Mouse (Mus musculus) embryonic stem cell, embryonic (primary cell): ENCODE measurements around the gene Pan2.

Source experiments
- CTCF ChIA-PET, 4 experiments: fragments of 300-600 bp in 2 of 4; fragments of 350-600 bp in 2 of 4; sonication (Branson Sonifier 250); formaldehyde crosslinking; loops; one replicate each; lab custom pipeline; 2022; ENCODE audit warnings: inconsistent platforms in 2 of 4; lab: Charles Lee
- POLR2A ChIA-PET, 4 experiments: fragments of 300-600 bp in 2 of 4; fragments of 350-600 bp in 2 of 4; sonication (Branson Sonifier 250); formaldehyde crosslinking; loops; one replicate each; lab custom pipeline; 2022; ENCODE audit warnings: antibody characterized with exemption in 4 of 4, inconsistent platforms in 1 of 4; lab: Charles Lee

Gene Pan2

GRCm38 (mm10) chr10:128303126-128304021, at the start of gene Pan2:
Gene Pan2 (plus strand): TSS chr10:128303335.
- POLR2A ChIA-PET, result interaction anchor here (0.5 to 4.5 kb wide), 155 partner anchors 9 to 682 kb away, joined by 3 to 113 read pairs (median 4); partner anchors contain the start of genes Cnpy2 (in 4 of the 4), Coq10a (in 3 of the 4), Esyt1 (in 3 of the 4) and Gls2 (in 3 of the 4)
- CTCF ChIA-PET, result interaction anchor here (0.5 to 2.1 kb wide), 22 partner anchors 9 to 295 kb away, joined by 3 to 12 read pairs (median 4); partner anchors contain the start of genes Cnpy2 (in 1 of the 4), Esyt1 (in 1 of the 4), Gls2 (in 1 of the 4) and Stat2 (in 1 of the 4)

GRCm38 (mm10) chr10:128253677-128254255, 49.4 kb upstream of the Pan2 start, which contains the start of gene Apon:
Gene Apon (plus strand): TSS chr10:128254096.
- ChIA-PET CTCF (no interaction called here), POLR2A (interaction anchor here in 3 of 4 experiments (0.7 to 3.4 kb wide), 6 partner anchors 10 to 460 kb away, joined by 3 to 18 read pairs (median 4); partner anchors contain the start of gene Stat2 (in 2 of the 3))

GRCm38 (mm10) chr10:128255925-128256324, 47.2 kb upstream of the Pan2 start:
- ChIA-PET CTCF (interaction anchor here in 1 of 4 experiments (1.9 kb wide), 1 partner anchor 43 kb away, joined by 7 read pairs; no protein-coding TSS in a partner anchor), POLR2A (interaction anchor here in 2 of 4 experiments (0.6 to 2.5 kb wide), 9 partner anchors 9 to 1126 kb away, joined by 3 to 10 read pairs (median 5); partner anchors contain the start of genes Pan2 (in 2 of the 2) and Stat2 (in 1 of the 2))

GRCm38 (mm10) chr10:128256328-128256727, 46.8 kb upstream of the Pan2 start:
- ChIA-PET CTCF (interaction anchor here in 1 of 4 experiments (0.5 to 1.9 kb wide), 3 partner anchors 14 to 43 kb away, joined by 3 to 7 read pairs (median 3); partner anchors contain the start of gene Stat2), POLR2A (interaction anchor here in 3 of 4 experiments (0.5 to 2.5 kb wide), 10 partner anchors 9 to 1127 kb away, joined by 3 to 10 read pairs (median 6); partner anchors contain the start of genes Stat2 (in 2 of the 3), Gls2 (in 1 of the 3) and Pan2 (in 1 of the 3))

GRCm38 (mm10) chr10:128258953-128259352, 44.2 kb upstream of the Pan2 start:
- POLR2A ChIA-PET, result interaction anchor here in 3 of 4 experiments (0.6 to 2.5 kb wide), 11 partner anchors 8 to 63 kb away, joined by 3 to 15 read pairs (median 3); partner anchors contain the start of genes Stat2 (in 2 of the 3), Cnpy2 (in 1 of the 3) and Pan2 (in 1 of the 3)
- CTCF ChIA-PET, result interaction anchor here in 1 of 4 experiments (0.8 to 1.5 kb wide), 2 partner anchors 12 to 37 kb away, joined by 3 to 7 read pairs; partner anchors contain the start of gene Stat2

- POLR2A ChIA-PET, result interaction anchor here in 3 of 4 experiments (0.6 to 2.5 kb wide), 8 partner anchors 10 to 234 kb away, joined by 3 to 15 read pairs (median 4); partner anchors contain the start of genes Stat2 (in 2 of the 3), Myl6 (in 1 of the 3) and Pan2 (in 1 of the 3)
- CTCF ChIA-PET, result interaction anchor here in 1 of 4 experiments (1.5 kb wide), 1 partner anchor 11 kb away, joined by 7 read pairs; the partner anchor contains the start of gene Stat2
Observed at GRCm38 (mm10) chr10:128259946-128260345, 43.2 kb upstream of the Pan2 start.

GRCm38 (mm10) chr10:128260376-128260775, 42.8 kb upstream of the Pan2 start:
- ChIA-PET POLR2A (interaction anchor here in 2 of 4 experiments (0.8 to 1.3 kb wide), 6 partner anchors 10 to 84 kb away, joined by 3 read pairs; partner anchors contain the start of gene Stat2 (in 1 of the 2)), CTCF (interaction anchor here in 1 of 4 experiments (0.6 kb wide), 1 partner anchor 30 kb away, joined by 5 read pairs; no protein-coding TSS in a partner anchor)

- ChIA-PET POLR2A (interaction anchor here in 3 of 4 experiments (0.6 to 1.7 kb wide), 24 partner anchors 8 to 356 kb away, joined by 3 to 10 read pairs (median 4); partner anchors contain the start of genes Cnpy2 (in 2 of the 3), Gls2 (in 1 of the 3), Naca (in 1 of the 3) and Pa2g4 (in 1 of the 3)), CTCF (interaction anchor here in 2 of 4 experiments (0.7 to 1.0 kb wide), 2 partner anchors 10 to 21 kb away, joined by 3 read pairs; no protein-coding TSS in a partner anchor)
Observed at GRCm38 (mm10) chr10:128262300-128262699, 40.8 kb upstream of the Pan2 start.

- POLR2A ChIA-PET, result interaction anchor here in 2 of 4 experiments (0.9 to 1.7 kb wide), 10 partner anchors 8 to 231 kb away, joined by 3 to 10 read pairs (median 3); partner anchors contain the start of genes Pan2 (in 2 of the 2), Cnpy2 (in 1 of the 2) and Naca (in 1 of the 2)
- CTCF ChIA-PET, result no interaction called here
Observed at GRCm38 (mm10) chr10:128263393-128264310, 39.5 kb upstream of the Pan2 start.

- POLR2A ChIA-PET, result interaction anchor here in 3 of 4 experiments (0.6 to 5.8 kb wide), 17 partner anchors 14 to 1082 kb away, joined by 3 to 58 read pairs (median 6); partner anchors contain the start of genes Cnpy2 (in 1 of the 3), Esyt1 (in 1 of the 3), Pan2 (in 1 of the 3) and Timeless (in 1 of the 3)
- CTCF ChIA-PET, result interaction anchor here in 3 of 4 experiments (1.1 to 1.2 kb wide), 3 partner anchors 15 to 16 kb away, joined by 3 to 6 read pairs (median 4); no protein-coding TSS in a partner anchor
Observed at GRCm38 (mm10) chr10:128268371-128268770, 34.8 kb upstream of the Pan2 start, which contains the start of gene Apof. Gene Apof (plus strand): TSS chr10:128268671.

GRCm38 (mm10) chr10:128269206-128269910, 33.8 kb upstream of the Pan2 start:
- POLR2A ChIA-PET, result interaction anchor here in 3 of 4 experiments (0.5 to 5.8 kb wide), 66 partner anchors 9 to 633 kb away, joined by 3 to 58 read pairs (median 6); partner anchors contain the start of genes Cnpy2 (in 3 of the 3), Pan2 (in 3 of the 3), Atp5b (in 2 of the 3) and Naca (in 2 of the 3)
- CTCF ChIA-PET, result interaction anchor here (0.5 to 1.4 kb wide), 12 partner anchors 14 to 171 kb away, joined by 3 to 22 read pairs (median 5); partner anchors contain the start of genes Nabp2 (in 2 of the 4), Rnf41 (in 2 of the 4) and Pan2 (in 1 of the 4)

GRCm38 (mm10) chr10:128270287-128270841, 32.8 kb upstream of the Pan2 start, which contains the start of gene Stat2:
Gene Stat2 (plus strand): TSS chr10:128270559.
- CTCF ChIA-PET, result interaction anchor here in 3 of 4 experiments (0.5 to 1.5 kb wide), 34 partner anchors 11 to 325 kb away, joined by 3 to 22 read pairs (median 4); partner anchors contain the start of genes Nabp2 (in 2 of the 3), Rnf41 (in 2 of the 3), Baz2a (in 1 of the 3) and Erbb3 (in 1 of the 3)
- POLR2A ChIA-PET, result interaction anchor here (0.5 to 5.8 kb wide), 112 partner anchors 8 to 733 kb away, joined by 3 to 58 read pairs (median 4); partner anchors contain the start of genes Gls2 (in 3 of the 4), Pan2 (in 3 of the 4), Rnf41 (in 3 of the 4) and Apon (in 2 of the 4)

- ChIA-PET CTCF (interaction anchor here in 3 of 4 experiments (0.6 to 1.5 kb wide), 23 partner anchors 11 to 319 kb away, joined by 3 to 22 read pairs (median 4); partner anchors contain the start of genes Baz2a (in 1 of the 3), Erbb3 (in 1 of the 3), Myl6b (in 1 of the 3) and Nabp2 (in 1 of the 3)), POLR2A (interaction anchor here in 3 of 4 experiments (0.7 to 5.8 kb wide), 74 partner anchors 7 to 734 kb away, joined by 3 to 58 read pairs (median 5); partner anchors contain the start of genes Pan2 (in 3 of the 3), Rnf41 (in 3 of the 3), Apon (in 2 of the 3) and Baz2a (in 2 of the 3))
Observed at GRCm38 (mm10) chr10:128270866-128271265, 32.3 kb upstream of the Pan2 start.
